20 mouse cellular contexts compared by ENCODE assay signal in the genomic region with DNA sequence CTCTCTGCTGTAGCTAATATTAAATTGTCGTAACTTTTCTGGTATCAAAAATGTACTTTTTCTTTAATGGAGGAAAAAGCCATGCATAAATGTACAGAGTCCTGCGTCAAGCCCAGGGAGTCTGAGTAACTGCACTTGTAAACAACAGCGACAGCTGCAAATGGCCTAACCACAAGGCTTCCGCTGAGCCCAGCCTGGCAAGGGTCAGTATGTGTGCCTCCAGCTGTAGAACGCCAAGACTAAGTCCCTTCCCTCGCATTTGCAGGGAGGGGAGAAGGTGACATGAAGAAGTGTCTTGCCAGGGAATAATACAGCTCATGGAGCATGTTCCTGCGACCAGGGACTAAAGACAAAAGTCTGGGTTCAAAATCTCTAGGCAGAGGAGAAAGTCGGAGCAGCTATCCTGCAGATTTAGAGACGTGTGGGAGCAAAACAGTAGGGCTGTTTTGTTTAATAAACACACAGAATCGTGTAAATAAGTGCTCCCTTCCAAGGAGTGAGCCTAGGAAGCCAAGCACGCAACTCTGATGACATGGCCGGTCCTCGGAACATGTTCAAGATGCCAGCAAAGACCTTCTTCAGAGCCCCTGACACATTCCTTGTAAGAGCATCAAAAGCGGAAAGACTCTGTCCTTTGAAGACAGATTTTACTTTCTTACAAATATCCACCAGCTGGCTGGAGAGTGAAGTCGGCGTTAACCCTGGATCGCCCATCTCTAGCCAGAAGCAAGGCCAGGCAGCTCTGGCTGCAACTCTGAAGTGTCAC.
DNase-seq lines count a peak whose midpoint lies in the region; ATAC-seq and TF ChIP-seq lines count a peak whose summit lies in the region.
"Had no signal": no experiment of that assay in that cellular context is flagged by ENCODE, and none has a peak within 500 bp of the region (broad histone marks: within the 10 kb centered on the region; RNA-seq: fewer than 3 reads in every experiment).

No protein-coding gene starts in this region.

- no peak for ATAC-seq in embryonic facial prominence, embryonic 13.5 days (ENCODE audit: insufficient number of reproducible peaks, insufficient read depth, low FRiP score, low TSS enrichment, low read depth)
- ATAC-seq in lung, embryonic 16.5 days (ENCODE audit: low read depth): peak; percentile 77
- no peak for ATAC-seq in stomach, postnatal 0 days (ENCODE audit: low FRiP score, low TSS enrichment)
- ATAC-seq: forebrain, embryonic 16.5 days; inflammation-experienced regulatory T-cells, adult 6 months had no signal

- no peak for TF ChIP-seq CTCF in lung, adult 2 months (IDR thresholded peaks at IDR 0.05; ENCODE audit: insufficient read depth, low read length)
- TF ChIP-seq CTCF in stomach, postnatal 0 days (IDR thresholded peaks at IDR 0.05; ENCODE audit: low read depth): no peak

- no peak overlapping the region for H3ac ChIP-seq in myocyte (ENCODE audit: control insufficient read depth, insufficient read length)

- H3K27me3 ChIP-seq in embryonic facial prominence, embryonic 13.5 days: no peaks in the 10 kb centered on the region
- H3K27me3 ChIP-seq in embryonic facial prominence, embryonic 10.5 days (replicated peaks; ENCODE audit: low read depth, poor library complexity, severe bottlenecking): no peaks in the 10 kb centered on the region
- no peaks in the 10 kb centered on the region for H3K27me3 ChIP-seq in lung, embryonic 16.5 days (ENCODE audit: control insufficient read depth, insufficient read depth, low read depth, low read length)
- H3K27me3 ChIP-seq in myocyte (ENCODE audit: control insufficient read depth, insufficient read depth, insufficient read length): peaks cover 17% of the 10 kb centered on the region
- H3K27me3 ChIP-seq in stomach, postnatal 0 days (ENCODE audit: control insufficient read depth, insufficient read depth, low read length): no peaks in the 10 kb centered on the region
- H3K27me3 ChIP-seq: heart, embryonic 15.5 days; kidney, embryonic 15.5 days; limb, embryonic 13.5 days; liver, embryonic 13.5 days had no signal

- no peak for TF ChIP-seq EP300 in stomach, postnatal 0 days (optimal IDR thresholded peaks at IDR 0.05)

- no peaks in the 10 kb centered on the region for H3K79me2 ChIP-seq in myocyte (ENCODE audit: control insufficient read depth, insufficient read depth)

- H3K4me2 ChIP-seq in embryonic facial prominence, embryonic 13.5 days: no peak overlapping the region
- no peak overlapping the region for H3K4me2 ChIP-seq in lung, embryonic 16.5 days (ENCODE audit: low read depth, low read length)
- no peak overlapping the region for H3K4me2 ChIP-seq in myocyte (ENCODE audit: low read depth)
- no peak overlapping the region for H3K4me2 ChIP-seq in stomach, postnatal 0 days (replicated peaks; ENCODE audit: low read depth)
- H3K4me2 ChIP-seq: heart, embryonic 15.5 days; hindbrain, embryonic 14.5 days; kidney, embryonic 15.5 days; limb, embryonic 13.5 days; liver, embryonic 13.5 days; midbrain, embryonic 11.5 days had no signal

- H3K9ac ChIP-seq in embryonic facial prominence, embryonic 13.5 days: no peak overlapping the region
- H3K9ac ChIP-seq in lung, embryonic 16.5 days (ENCODE audit: low read length): no peak overlapping the region
- H3K9ac ChIP-seq in stomach, postnatal 0 days (ENCODE audit: low read length): no peak overlapping the region
- H3K9ac ChIP-seq: heart, embryonic 15.5 days; hindbrain, embryonic 14.5 days; kidney, embryonic 15.5 days; limb, embryonic 13.5 days; liver, embryonic 13.5 days had no signal

- no peak overlapping the region for H3K4me3 ChIP-seq in embryonic facial prominence, embryonic 13.5 days
- no peak overlapping the region for H3K4me3 ChIP-seq in embryonic facial prominence, embryonic 10.5 days
- no peak overlapping the region for H3K4me3 ChIP-seq in lung, embryonic 16.5 days (ENCODE audit: low read length)
- H3K4me3 ChIP-seq in lung, adult 2 months (replicated peaks; ENCODE audit: extremely low read depth, low read depth, low read length): no peak overlapping the region
- no peak overlapping the region for H3K4me3 ChIP-seq in myocyte
- no peak overlapping the region for H3K4me3 ChIP-seq in stomach, postnatal 0 days (ENCODE audit: low read depth, low read length)
- H3K4me3 ChIP-seq: heart, embryonic 15.5 days; kidney, embryonic 15.5 days; limb, embryonic 13.5 days; liver, embryonic 13.5 days had no signal

- intact Hi-C loops in left cerebral cortex, postnatal 25 days (cut with DNase I): no loop called here

- no peaks in the 10 kb centered on the region for H3K36me3 ChIP-seq in embryonic facial prominence, embryonic 13.5 days
- H3K36me3 ChIP-seq in embryonic facial prominence, embryonic 10.5 days (replicated peaks): no peaks in the 10 kb centered on the region
- no peaks in the 10 kb centered on the region for H3K36me3 ChIP-seq in lung, embryonic 16.5 days (ENCODE audit: control insufficient read depth, insufficient read depth, low read length)
- H3K36me3 ChIP-seq in myocyte (ENCODE audit: control insufficient read depth, insufficient read depth): no peaks in the 10 kb centered on the region
- H3K36me3 ChIP-seq in stomach, postnatal 0 days (ENCODE audit: control insufficient read depth, insufficient read depth, low read length): no peaks in the 10 kb centered on the region; the same call in 1 of the 2 replicates
- H3K36me3 ChIP-seq: heart, embryonic 15.5 days; kidney, embryonic 15.5 days; limb, embryonic 13.5 days; liver, embryonic 13.5 days had no signal

- WGBS in embryonic facial prominence, embryonic 13.5 days: 63% methylated on average over 17 of the region's 17 CpGs
- WGBS in embryonic facial prominence, embryonic 10.5 days: 77% methylated on average over 17 of the region's 17 CpGs
- WGBS in lung, embryonic 16.5 days: 46% methylated on average over 17 of the region's 17 CpGs
- 60% methylated on average over 17 of the region's 17 CpGs for WGBS in lung, adult 2 months
- 44% methylated on average over 17 of the region's 17 CpGs for WGBS in stomach, postnatal 0 days

- DNase-seq in embryonic facial prominence, embryonic 10.5 days (ENCODE audit: low spot score): no peak
- DNase-seq in lung, adult 2 months: no peak
- no peak for DNase-seq in stomach, postnatal 0 days (ENCODE audit: low spot score)
- no peak for DNase-seq in left cerebral cortex, postnatal 25 days (ENCODE audit: low spot score in 2 of 2)
- no peak for DNase-seq in left cerebral cortex, adult 9 months (ENCODE audit: low spot score in 2 of 2)
- DNase-seq: adrenal gland, postnatal 25 days; cerebellum, adult 9-10 months; heart, postnatal 36 days; liver, embryonic 13.5 days; thymus, postnatal 25 days had no signal

- 0 out of 2 replicates have a peak overlapping the region, but pooled peaks have one; percentile 28 for H3K27ac ChIP-seq in embryonic facial prominence, embryonic 13.5 days
- H3K27ac ChIP-seq in embryonic facial prominence, embryonic 10.5 days (replicated peaks): no peak overlapping the region
- H3K27ac ChIP-seq in lung, embryonic 16.5 days (ENCODE audit: low read length): peak overlapping the region; percentile 32
- H3K27ac ChIP-seq in stomach, postnatal 0 days (replicated peaks): peak overlapping the region; percentile 56; the same call in 1 of the 2 replicates
- H3K27ac ChIP-seq: heart, embryonic 15.5 days; hindbrain, embryonic 14.5 days; kidney, embryonic 15.5 days; limb, embryonic 13.5 days; liver, embryonic 13.5 days had no signal

- peaks cover 35% of the 10 kb centered on the region for H3K4me1 ChIP-seq in embryonic facial prominence, embryonic 13.5 days
- peaks cover 35% of the 10 kb centered on the region for H3K4me1 ChIP-seq in embryonic facial prominence, embryonic 10.5 days
- peaks cover 19% of the 10 kb centered on the region for H3K4me1 ChIP-seq in lung, embryonic 16.5 days (replicated peaks; ENCODE audit: control insufficient read depth, insufficient read depth, low read length)
- H3K4me1 ChIP-seq in lung, adult 2 months (ENCODE audit: control insufficient read depth, insufficient read depth, low read length): no peaks in the 10 kb centered on the region
- H3K4me1 ChIP-seq in stomach, postnatal 0 days (replicated peaks; ENCODE audit: control insufficient read depth, insufficient read depth): peaks cover 5% of the 10 kb centered on the region; the same call in 1 of the 2 replicates
- H3K4me1 ChIP-seq: liver, embryonic 13.5 days had no signal

- no peak for TF ChIP-seq POLR2A in lung, adult 2 months (IDR thresholded peaks at IDR 0.05; ENCODE audit: borderline replicate concordance, extremely low read depth, low read depth, low read length)
- TF ChIP-seq POLR2A in myocyte (IDR thresholded peaks at IDR 0.05; ENCODE audit: insufficient read length, low read depth): no peak

- H3K9me3 ChIP-seq in embryonic facial prominence, embryonic 13.5 days: no peaks in the 10 kb centered on the region
- no peaks in the 10 kb centered on the region for H3K9me3 ChIP-seq in embryonic facial prominence, embryonic 10.5 days
- H3K9me3 ChIP-seq in lung, embryonic 16.5 days (ENCODE audit: control insufficient read depth, low read length): no peaks in the 10 kb centered on the region
- H3K9me3 ChIP-seq in stomach, postnatal 0 days (ENCODE audit: control insufficient read depth, low read length): no peaks in the 10 kb centered on the region
- H3K9me3 ChIP-seq: heart, embryonic 15.5 days; kidney, embryonic 15.5 days; limb, embryonic 13.5 days; liver, embryonic 13.5 days had no signal

TF ChIP-seq in myocyte, 11 proteins besides CTCF, POLR2A, EP300 and RAD21:
- TF ChIP-seq MYOD1 (IDR thresholded peaks at IDR 0.05; ENCODE audit: control insufficient read depth in 1 of 3, insufficient read length in 2 of 3, low read depth in 2 of 3) (peak in 2 of 3 experiments; percentile 44 to 49), TCF12 (IDR thresholded peaks at IDR 0.05; ENCODE audit: insufficient read depth, poor library complexity, severe bottlenecking) (no peak), TCF3 (IDR thresholded peaks at IDR 0.05; ENCODE audit: insufficient read length, low read depth) (no peak)
